Mouse (Mus musculus) intestine, postnatal 0 days (tissue): Measurements from ENCODE around the gene Insrr. TPM values are rescaled to one million over a fixed set of nuclear protein-coding genes. Genes with fewer than 3 reads are reported as not detected.
A peak's percentile ranks its signal among the peaks of the same experiment; 100 is the strongest.

Source experiments
- ATAC-seq: fragments of 200-750 bp; cut with Nextera tagmentation; 2 replicates; pipeline ENCODE4 v1.8.0; 2017; ENCODE audit warnings: mild to moderate bottlenecking, moderate TSS enrichment, moderate library complexity
- H3K27ac ChIP-seq: fragments of 300-500 bp; sonication (generic); 2 replicates; pipeline ENCODE4 v1.5.1; 2014; ENCODE audit warnings: mild to moderate bottlenecking, low read depth, low read length, moderate library complexity
- H3K27me3 ChIP-seq: fragments of 300-500 bp; sonication (generic); replicated peaks from 2 replicates; pipeline ENCODE4 v1.6.1; 2014; ENCODE audit warnings: low read length, mixed read lengths; ENCODE audit not compliant: control insufficient read depth, insufficient read depth
- H3K36me3 ChIP-seq: fragments of 300-500 bp; sonication (generic); 2 replicates; pipeline ENCODE4 v1.6.1; 2014; ENCODE audit warnings: mild to moderate bottlenecking, moderate library complexity; ENCODE audit not compliant: control insufficient read depth, insufficient read depth
- H3K4me1 ChIP-seq: fragments of 300-500 bp; sonication (generic); replicated peaks from 2 replicates; pipeline ENCODE4 v1.6.1; 2014; ENCODE audit warnings: antibody characterized with exemption, low read length, mixed read lengths; ENCODE audit not compliant: control insufficient read depth, insufficient read depth
- H3K4me2 ChIP-seq: fragments of 300-500 bp; sonication (generic); replicated peaks from 2 replicates; pipeline ENCODE4 v1.6.1; 2014; ENCODE audit warnings: low read depth, mild to moderate bottlenecking, moderate library complexity
- H3K4me3 ChIP-seq: fragments of 300-500 bp; sonication (generic); 2 replicates; pipeline ENCODE4 v1.5.1; 2014; ENCODE audit warnings: low read depth, low read length
- H3K9ac ChIP-seq: fragments of 300-500 bp; sonication (generic); 2 replicates; pipeline ENCODE4 v1.6.1; 2014; ENCODE audit warnings: mild to moderate bottlenecking, low read depth, low read length
- H3K9me3 ChIP-seq: fragments of 300-500 bp; sonication (generic); 2 replicates; pipeline ENCODE4 v1.6.1; 2016; ENCODE audit warnings: mixed run types; ENCODE audit not compliant: control insufficient read depth
- CTCF ChIP-seq: sonication (generic); IDR thresholded peaks from 2 replicates; pipeline ENCODE4 v1.5.1; 2016; ENCODE audit warnings: low read depth, mild to moderate bottlenecking, control low read depth, antibody characterized with exemption, moderate library complexity
- WGBS: fragments of 180-500 bp; shearing (Covaris S2); extraction: QIAGEN DNeasy Blood & Tissue Kit; methylation state at CpG from one replicate; pipeline ENCODE4 v1.1.7; 2014; 5-methylcytosine and 5-hydroxymethylcytosine counted together
- polyA plus RNA-seq: library from polyadenylated mRNA; unstranded; fragments of >200 nt; fragmentation: Nextera tagmentation; extraction: Ambion mirVana; gene quantifications from 2 replicates; pipeline ENCODE4 v1.2.1, GENCODE M21; 2015

Insrr gene
- polyA plus RNA-seq, 1 experiment from 2014 or later: 0.05 TPM

- H3K27ac ChIP-seq: no peak overlapping the region
- no peaks in the 10 kb centered on the region for H3K27me3 ChIP-seq
- 85% methylated on average over 7 of the region's 7 CpGs for WGBS
- no peak overlapping the region for H3K4me3 ChIP-seq
- no peak for TF ChIP-seq CTCF
- ATAC-seq: no peak
- H3K36me3 ChIP-seq: no peaks in the 10 kb centered on the region
- H3K4me2 ChIP-seq: no peak overlapping the region
- no peak overlapping the region for H3K9ac ChIP-seq
- H3K9me3 ChIP-seq: no peaks in the 10 kb centered on the region
- no peaks in the 10 kb centered on the region for H3K4me1 ChIP-seq
Observed at GRCm38 (mm10) chr3:87832109-87832859, 35.5 kb downstream of the Insrr start.

- no peak overlapping the region for H3K9ac ChIP-seq
- H3K4me2 ChIP-seq: no peak overlapping the region
- no peaks in the 10 kb centered on the region for H3K27me3 ChIP-seq
- 62% methylated on average over 5 of the region's 5 CpGs for WGBS
- TF ChIP-seq CTCF: peak; percentile 61
- H3K27ac ChIP-seq: no peak overlapping the region
- no peak overlapping the region for H3K4me3 ChIP-seq
- no peak for ATAC-seq
- H3K4me1 ChIP-seq: no peaks in the 10 kb centered on the region
- H3K9me3 ChIP-seq: no peaks in the 10 kb centered on the region
- H3K36me3 ChIP-seq: no peaks in the 10 kb centered on the region
Observed at GRCm38 (mm10) chr3:87833482-87833881, 36.7 kb downstream of the Insrr start.

- H3K4me2 ChIP-seq: no peak overlapping the region
- no peak overlapping the region for H3K27ac ChIP-seq
- no peaks in the 10 kb centered on the region for H3K4me1 ChIP-seq
- TF ChIP-seq CTCF: peak; percentile 93
- ATAC-seq: no peak
- H3K9me3 ChIP-seq: no peaks in the 10 kb centered on the region
- WGBS: 2% methylated on average over 4 of the region's 4 CpGs
- no peak overlapping the region for H3K4me3 ChIP-seq
- no peak overlapping the region for H3K9ac ChIP-seq
- H3K27me3 ChIP-seq: peaks cover 8% of the 10 kb centered on the region; the same call in 1 of the 2 replicates
- no peaks in the 10 kb centered on the region for H3K36me3 ChIP-seq
Observed at GRCm38 (mm10) chr3:87838622-87839021, 41.9 kb downstream of the Insrr start.

GRCm38 (mm10) chr3:87840858-87841257 is 44.1 kb downstream of the Insrr start:
- H3K4me3 ChIP-seq: no peak overlapping the region
- H3K4me1 ChIP-seq: no peaks in the 10 kb centered on the region
- no peak for ATAC-seq
- peaks cover 8% of the 10 kb centered on the region; the same call in 1 of the 2 replicates for H3K27me3 ChIP-seq
- no peak overlapping the region for H3K9ac ChIP-seq
- H3K9me3 ChIP-seq: no peaks in the 10 kb centered on the region
- no peak for TF ChIP-seq CTCF
- no peak overlapping the region for H3K4me2 ChIP-seq
- H3K27ac ChIP-seq: no peak overlapping the region
- no peaks in the 10 kb centered on the region for H3K36me3 ChIP-seq

- Histone ChIP-seq H3K27ac (no peak overlapping the region), H3K4me1 (no peaks in the 10 kb centered on the region), H3K4me3 (no peak overlapping the region), H3K4me2 (no peak overlapping the region), H3K9me3 (no peaks in the 10 kb centered on the region), H3K27me3 (no peaks in the 10 kb centered on the region), H3K9ac (no peak overlapping the region), H3K36me3 (no peaks in the 10 kb centered on the region)
- ATAC-seq: no peak
- no peak for TF ChIP-seq CTCF
- WGBS: 78% methylated on average over 4 of the region's 4 CpGs
Observed at GRCm38 (mm10) chr3:87844981-87845380, 48.2 kb downstream of the Insrr start.

- no peaks in the 10 kb centered on the region for H3K4me1 ChIP-seq
- no peaks in the 10 kb centered on the region for H3K36me3 ChIP-seq
- no peaks in the 10 kb centered on the region for H3K9me3 ChIP-seq
- no peak overlapping the region for H3K4me2 ChIP-seq
- no peak overlapping the region for H3K9ac ChIP-seq
- no peak overlapping the region for H3K27ac ChIP-seq
- no peak overlapping the region for H3K4me3 ChIP-seq
- no peak for ATAC-seq
- WGBS: 65% methylated on average over 4 of the region's 4 CpGs
- TF ChIP-seq CTCF: no peak
- H3K27me3 ChIP-seq: no peaks in the 10 kb centered on the region
Observed at GRCm38 (mm10) chr3:87846186-87846585, 49.4 kb downstream of the Insrr start.
